Mouse (Mus musculus) adrenal gland, adult (tissue): ENCODE results near the gene Kif2a.

Experiments
- DNase-seq, 2 experiments: peaks; one replicate each; pipeline ENCODE4 v3.0.0; 2022 to 2023; ENCODE audit warnings: low spot score in 1 of 2; ENCODE audit not compliant: inconsistent age in 2 of 2

Gene Kif2a

DNA sequence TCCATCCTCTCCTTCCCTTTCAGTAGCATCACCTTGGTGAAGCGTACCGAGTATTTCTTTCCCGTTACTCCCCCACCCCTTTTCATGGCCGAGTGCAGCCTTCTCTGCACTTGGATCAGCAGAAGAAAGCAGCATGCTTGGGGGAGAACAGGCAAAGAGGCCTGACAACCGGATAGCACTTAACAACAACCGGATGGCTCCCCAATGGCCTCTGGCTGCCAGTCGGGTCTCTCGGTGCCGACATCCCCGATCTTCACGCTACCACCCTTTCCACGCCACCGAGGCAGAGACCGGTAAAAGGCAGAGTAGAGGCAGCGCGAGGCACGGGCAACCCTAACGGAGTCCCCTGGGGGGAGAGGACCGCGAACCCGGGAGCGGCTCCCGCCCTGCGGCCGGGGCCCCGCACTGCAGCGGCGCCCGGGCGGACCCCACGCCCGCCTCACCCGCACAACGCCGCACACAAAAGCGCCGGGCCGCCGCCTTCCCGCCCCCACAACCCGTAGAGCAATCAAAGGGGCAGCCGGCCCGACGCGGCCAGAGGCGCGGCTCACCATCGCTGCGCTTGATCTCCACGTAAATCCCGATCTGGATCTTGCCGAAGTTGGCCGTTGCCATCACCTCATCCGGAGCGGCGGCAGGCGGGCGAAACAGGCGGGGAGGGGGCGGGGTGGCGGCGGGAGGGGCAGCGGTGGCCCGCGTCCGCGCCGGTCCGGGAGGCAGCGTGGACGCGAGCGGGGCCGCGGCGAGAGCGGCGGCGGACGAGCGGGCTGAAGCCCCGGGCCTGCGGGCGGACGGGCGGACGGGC, at the start of gene Kif2a:
Gene Kif2a, minus strand, starts transcription at position 666 of the 805 bp plus-strand sequence.
- peak; percentile 68 to 86 for DNase-seq

DNA sequence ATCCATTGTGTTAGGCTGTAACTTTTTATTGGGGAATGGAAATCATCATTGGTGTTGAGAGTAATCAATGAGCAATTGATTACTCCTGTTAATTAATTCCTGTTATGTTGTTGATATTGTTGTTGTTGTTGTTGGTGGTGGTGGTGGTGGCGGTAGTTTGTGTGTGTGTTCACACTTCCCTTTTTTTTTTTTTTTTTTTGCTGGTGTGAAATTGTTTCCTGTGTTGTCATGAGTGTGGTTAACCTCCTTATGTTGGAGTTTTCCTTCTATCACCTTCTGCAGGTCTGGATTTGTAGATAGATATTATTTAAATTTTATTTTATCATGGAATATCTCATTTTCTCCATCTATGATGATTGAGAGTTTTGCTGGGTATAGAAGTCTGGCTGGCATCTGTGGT, 47.1 kb upstream of the Kif2a start:
- DNase-seq, result no peak

DNA sequence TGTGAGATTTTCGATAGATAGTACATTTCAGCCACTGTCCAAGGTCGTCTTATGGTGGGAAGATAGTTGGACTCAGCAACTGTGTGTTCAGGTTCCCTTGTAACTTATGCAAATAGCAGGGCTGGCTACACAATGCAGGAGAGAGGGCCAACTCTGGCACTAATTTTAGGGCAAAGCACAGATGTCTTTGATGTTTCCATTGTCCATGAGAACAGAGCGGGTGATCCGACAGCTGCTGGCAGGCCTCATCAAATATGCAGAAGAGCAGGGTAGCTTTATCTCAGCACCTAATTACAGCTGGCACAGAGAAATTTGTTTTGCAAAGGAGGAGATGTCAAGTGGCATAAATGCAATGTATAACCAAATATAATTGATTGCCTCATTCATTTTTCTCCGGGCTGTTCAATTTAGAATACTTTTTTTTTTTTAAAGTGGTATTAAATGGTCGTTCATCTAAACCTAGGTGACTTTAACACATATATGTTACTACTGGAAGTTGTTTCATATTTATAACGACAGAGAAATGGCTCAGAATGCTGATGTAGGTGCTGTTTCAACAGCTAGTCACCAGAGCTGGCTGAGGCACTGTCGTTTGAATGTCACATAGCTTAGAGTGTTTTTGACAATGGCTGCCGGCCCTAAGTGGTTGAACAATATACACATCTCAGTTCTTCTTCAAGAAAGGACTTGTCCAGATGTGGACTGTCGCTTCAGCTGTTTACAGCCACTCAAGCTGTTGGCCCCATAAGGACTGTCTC, 43.4 kb upstream of the Kif2a start:
- peak in 1 of 2 experiments; percentile 34 for DNase-seq

DNA sequence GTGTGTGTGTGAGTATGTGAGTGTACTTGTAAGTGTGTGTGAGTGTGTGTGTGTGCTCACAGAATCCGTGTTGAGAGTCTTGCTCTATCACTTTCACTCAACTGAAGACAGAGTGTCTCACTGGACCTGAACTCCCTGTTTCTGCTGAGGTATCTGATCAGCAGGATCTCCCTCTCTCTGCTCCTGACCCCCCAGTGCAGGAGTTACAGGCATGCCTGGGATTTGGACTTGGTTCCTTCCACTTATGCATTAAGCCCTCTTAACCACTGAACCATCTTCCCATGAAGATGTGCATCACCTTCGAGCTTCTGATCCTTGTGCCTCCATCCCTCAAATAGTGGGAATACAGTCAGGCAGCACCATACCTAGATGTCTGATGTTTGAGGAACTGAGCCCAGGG, 42.3 kb upstream of the Kif2a start:
- DNase-seq, result no peak

DNA sequence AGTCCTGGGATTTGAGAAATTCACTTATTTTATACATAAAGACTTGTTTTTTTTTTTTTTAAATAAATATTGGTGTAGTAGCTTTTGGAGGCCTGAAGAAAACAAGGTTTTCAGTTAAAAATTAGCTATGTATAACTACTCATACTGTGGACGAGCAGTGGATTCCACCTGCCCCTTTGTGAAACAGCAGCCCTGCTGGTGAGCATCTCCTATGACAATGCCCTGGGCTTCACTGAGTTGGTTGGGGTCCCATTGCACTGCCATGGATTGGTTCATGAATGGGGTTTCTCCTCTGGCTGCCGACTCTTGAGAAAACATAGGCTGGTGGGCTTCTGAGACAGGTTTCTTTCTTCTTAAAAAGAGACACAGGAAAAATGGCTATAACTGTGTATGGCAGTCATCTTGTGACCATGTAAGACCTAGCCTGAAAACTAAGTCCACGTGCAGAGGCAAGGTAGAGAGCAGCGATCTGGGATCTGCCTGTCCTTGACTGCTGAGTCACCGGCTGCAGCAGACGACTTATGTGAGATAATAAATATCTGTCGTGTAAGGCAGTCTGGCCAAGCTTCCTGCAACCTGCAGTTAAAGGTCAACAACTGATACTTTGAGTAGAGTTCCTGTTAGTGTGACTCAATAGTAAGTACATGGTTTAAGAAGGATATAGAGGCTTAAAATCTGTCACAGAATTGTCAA, 41.3 kb upstream of the Kif2a start:
- peak; percentile 85 to 87 for DNase-seq

DNA sequence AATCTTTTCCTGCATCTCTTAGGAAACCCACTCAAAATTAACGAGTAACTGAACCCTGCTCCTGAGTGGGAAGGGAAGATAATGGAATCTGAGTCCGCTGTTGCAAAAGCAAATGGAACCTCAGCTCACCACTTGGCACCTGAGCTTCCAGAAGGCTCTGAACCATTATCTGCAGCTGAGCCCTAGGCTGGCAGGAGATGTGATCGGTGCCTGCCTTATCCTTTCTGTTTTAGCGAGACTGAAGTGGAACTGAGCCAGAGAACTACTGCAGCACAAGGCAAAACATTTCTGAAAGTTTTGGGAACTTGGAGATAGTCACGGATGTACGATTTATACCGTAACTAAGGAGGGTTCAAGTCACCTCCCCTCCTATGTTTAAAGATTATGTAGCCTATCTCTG, 38.2 kb upstream of the Kif2a start:
- DNase-seq, result no peak

DNA sequence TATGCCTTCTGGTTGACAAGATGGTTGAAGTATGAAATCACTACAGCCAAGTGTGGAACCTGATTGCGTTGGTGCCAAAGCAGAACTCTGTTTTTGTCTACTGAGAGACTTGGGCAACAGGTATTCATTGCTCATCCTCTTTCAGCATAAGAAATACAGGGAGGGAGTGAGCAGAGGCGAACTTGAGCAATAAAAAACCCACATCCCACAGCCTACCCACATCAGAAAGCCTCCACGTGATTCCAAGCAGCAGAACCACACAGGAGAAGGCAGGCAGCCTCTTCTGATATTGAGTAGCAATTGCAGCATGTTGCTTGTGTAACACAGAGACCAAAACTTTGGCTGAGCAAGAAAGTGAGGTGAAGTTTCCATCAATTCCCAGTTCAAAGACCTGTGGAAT, 37.5 kb upstream of the Kif2a start:
- no peak for DNase-seq

DNA sequence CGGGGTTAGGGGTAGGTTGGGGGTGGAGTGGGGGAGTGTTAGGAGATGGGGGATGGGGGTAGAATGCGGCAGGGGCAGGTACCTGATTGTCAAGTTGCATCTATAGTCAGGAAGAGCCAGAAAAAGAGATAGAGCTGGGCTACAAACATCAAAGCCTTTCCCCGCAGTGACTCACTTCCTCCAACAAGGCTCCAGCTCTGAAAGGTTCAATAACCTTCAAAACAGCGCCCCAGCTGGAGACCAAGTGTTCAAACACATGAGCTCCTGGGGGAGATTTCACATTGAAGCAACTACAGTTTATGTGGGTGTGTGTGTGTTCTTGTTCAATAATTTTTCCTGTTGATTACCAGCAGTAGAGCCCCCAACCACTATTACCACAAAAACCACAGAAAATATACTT, 34.4 kb upstream of the Kif2a start:
- peak; percentile 66 to 83 for DNase-seq

DNA sequence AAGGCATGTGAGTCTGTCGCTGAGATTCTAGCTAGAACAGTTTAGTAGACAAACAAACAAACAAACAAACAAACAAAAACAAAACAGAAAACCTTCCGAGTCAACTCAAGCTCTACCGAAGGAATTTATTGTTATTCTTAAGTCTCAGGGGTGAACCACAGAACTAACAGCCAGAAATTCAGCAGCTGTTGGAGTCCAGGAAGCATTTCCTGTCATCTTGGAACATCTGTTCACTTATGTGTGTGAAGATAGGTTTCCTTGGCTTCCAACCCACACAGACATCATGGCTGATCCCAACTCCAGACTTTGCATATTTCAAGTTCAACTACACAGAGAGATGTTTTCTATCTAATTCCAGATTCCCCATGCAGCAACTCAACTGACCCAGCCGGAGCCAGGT, 32.6 kb upstream of the Kif2a start:
- no peak for DNase-seq

DNA sequence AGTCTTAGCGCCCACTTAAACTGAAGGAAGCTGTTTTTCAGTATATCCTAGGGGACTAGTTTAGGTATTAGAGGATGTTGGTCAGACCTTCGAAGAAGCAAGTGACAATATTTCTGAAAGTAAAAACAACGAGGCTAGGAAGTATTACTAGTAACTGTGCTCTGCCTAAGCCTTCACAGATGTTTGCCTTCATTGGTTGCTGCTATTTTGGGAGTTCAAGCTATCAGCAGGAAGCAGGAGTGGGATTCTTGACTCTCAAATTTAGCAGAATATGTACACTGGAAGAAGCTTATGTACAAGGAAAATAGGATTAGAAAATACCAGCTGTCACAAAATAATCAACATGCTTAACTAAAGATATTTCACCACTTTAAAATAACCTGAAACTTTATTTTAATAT, 29.4 kb upstream of the Kif2a start:
- DNase-seq, result no peak

DNA sequence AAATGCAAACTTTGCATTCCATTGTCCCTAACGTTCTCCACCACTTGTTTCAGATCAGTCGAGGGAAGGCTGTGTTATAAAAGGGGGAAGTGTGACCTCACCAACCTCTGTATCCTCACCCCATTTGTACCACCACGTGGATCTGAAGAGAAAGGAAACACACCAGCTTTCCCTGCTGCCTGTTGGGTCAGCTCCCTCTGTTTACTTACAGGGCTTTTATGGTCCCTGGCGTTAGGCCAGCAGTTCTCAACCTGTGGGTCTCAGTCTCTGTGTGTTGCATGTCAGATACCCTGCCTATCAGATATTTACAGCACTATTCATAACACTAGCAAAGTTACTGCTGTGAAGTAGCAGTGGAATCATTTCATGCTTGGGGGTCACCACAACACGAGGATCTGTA, 22.3 kb upstream of the Kif2a start:
- DNase-seq, result no peak

DNA sequence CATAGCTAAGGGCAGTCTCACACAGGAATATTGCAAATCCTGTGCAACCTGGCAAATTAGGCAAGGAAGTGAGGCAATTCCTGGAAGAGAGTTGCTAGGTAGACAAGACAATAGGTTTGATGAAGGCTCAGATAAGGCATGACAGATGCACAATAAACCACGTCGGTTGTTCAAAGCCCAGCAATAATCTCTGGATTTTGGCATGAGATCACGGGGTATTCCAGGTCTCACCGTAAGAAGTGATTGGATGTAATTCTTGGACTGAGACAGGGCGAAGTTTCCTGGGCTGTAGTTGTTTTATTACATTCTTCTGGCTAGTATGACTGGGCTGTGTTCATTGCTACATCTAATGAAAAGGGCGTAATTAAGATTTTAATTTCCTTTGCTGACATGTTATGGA, 20.6 kb upstream of the Kif2a start:
- DNase-seq, result no peak

DNA sequence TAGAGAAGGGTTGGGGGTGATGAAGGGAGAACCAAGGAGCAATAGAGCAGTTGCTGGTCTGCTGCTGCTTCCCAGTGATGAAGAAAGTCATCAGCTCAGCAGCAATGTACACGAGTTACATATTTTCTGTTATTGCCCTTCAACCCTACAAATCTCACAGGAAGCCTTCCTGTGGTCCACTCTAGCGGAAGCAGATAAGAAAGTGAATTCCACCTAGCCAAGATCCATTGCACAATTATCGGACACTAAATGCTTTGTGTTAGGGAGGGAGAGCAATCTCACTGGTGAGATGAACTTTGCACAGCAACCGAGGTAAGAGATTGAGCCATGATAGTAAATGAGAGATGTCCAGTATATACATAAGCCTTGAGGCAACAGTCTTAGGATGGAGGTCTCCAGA, 17.6 kb upstream of the Kif2a start:
- DNase-seq, result no peak

DNA sequence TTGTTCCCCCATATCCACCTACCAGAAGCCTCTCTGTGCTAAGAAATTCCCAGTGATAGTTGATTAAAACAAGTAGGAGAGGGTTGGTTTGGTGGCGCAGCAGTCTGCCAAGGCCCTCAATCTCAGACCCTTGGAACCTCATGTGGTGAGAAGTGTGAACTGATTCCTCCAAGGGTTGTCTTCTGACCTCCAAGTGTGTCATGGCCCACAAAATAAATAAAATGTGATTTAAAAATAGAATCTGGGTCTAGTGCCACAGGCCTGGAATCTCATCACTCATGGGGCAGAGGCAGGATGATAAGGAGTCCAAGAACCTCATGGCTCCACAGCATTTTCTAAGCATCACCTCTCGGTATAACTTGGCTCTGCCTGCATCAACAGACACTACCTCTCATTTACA, 16.4 kb upstream of the Kif2a start:
- no peak for DNase-seq

DNA sequence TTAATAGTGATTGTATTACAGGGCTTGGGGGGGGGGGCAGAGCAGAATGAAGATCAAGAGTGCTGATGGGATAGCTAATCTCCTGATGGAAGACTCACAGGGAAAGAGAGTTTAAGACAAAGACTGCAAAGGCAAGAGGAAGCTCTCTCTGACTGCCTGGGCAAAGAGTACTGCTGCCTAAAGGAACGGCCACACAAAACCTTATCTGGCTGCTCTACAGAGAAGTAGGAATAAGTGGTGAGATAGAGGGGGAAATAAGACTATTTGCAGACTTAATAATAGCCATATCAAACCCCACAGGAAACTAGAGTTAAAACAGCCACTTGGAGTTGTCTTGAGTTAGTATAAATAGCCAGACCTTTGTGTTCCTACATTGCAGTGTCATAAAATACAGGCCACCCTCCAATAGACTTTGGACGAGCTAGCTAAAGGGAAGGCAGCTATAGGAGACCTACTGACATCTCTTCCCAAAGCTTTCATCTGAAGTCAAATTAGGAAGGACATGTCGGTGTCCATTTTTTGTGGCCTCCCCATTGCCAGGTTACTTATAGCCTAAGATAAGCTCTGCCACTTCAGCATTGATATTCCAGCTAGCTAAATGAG, 13.7 kb upstream of the Kif2a start:
- no peak for DNase-seq

DNA sequence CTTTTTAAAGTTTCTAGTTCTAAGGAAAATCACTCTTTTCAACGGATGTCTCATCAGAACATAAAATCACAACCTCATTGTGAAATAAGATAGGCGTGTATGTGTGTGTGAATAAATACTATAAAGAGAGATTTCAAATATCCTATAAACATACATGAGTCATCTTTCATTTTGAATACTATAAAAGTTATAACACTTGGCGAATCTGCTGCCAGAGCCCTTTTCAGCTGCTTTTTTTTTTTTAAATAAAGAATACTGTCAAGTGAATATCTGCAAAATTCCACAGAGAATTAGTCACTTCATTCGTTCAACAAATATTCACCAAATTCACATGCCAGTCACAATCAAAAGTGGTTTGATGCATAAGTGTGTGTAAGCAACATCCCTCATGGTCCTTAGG, 13.2 kb upstream of the Kif2a start:
- DNase-seq, result no peak

DNA sequence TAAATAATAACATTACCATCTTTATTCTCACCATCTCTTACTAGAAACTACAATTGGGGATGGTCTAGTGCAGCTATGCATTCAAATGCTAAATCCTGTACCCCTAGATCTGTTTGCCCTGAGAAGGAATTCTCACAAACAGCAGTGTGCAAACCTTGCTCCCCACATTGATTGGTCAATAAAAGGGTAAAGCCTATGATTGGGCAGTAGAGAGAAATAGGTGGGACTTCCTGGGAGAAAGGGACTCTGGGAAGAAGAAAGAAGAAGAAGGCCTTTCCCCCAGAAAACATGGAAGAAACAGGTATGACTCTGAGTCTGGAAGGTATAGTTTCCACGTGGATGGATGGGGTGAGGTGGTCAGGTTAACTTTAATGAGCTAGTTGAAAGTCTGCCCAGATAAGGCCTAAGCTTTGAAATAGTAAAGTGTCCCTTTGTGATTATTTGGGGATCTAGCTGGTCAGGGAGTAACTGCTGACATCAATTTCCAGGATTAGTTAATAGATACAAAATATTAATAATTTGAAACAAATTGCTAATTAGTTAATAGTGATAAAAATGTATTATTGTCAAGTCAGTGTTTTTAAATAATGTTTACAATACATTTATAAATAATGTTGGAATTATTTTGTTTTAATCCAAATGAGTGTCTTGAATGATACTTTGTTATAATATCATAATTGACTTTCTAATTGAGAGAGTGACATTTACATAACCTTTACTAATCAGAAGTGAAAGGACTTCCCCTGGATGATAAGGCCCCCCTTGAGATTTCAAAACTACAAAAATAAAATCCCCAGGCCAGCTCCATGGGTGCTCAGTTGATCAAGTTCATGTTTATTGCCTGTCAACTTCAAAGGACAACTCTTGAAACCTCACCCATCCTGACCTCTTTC, 12.3 kb upstream of the Kif2a start:
- DNase-seq, result no peak

DNA sequence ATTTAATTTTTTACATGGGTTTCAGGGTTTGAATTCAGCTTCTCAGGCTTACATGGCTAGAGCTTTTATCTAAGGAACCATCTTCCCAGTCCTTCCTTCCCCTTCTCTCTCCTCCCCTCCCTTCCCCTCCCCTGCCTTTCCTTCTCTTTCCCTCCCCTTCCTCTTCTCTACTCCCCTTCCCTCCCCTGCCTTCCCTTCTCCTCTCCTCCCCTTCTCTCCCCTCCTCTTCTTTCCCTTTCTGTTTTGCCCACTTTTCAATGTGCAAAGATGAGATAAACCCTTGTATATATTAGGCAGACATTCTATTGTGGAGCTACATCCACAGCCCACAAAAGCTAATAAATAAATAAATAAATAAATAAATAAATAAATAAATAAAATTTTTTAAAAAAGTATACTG, 9.3 kb upstream of the Kif2a start:
- DNase-seq, result no peak

DNA sequence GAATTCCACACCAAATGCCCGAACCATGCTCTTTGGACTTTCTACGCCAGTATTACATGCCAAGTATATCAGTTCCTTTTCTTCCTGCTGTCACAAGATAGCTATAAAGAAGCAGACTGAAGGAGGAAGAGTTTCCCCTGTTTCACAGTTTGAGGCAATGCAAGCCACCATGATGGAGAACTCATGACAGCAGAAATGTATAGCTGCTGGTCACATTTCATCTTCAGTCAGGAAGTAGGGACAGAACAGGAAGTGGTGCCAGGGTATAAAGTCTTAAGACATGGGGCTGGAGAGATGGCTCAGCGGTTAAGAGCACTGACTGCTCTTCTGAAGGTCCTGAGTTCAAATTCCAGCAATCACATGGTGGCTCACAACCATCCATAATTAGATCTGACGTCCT, 5.3 kb upstream of the Kif2a start:
- no peak for DNase-seq

DNA sequence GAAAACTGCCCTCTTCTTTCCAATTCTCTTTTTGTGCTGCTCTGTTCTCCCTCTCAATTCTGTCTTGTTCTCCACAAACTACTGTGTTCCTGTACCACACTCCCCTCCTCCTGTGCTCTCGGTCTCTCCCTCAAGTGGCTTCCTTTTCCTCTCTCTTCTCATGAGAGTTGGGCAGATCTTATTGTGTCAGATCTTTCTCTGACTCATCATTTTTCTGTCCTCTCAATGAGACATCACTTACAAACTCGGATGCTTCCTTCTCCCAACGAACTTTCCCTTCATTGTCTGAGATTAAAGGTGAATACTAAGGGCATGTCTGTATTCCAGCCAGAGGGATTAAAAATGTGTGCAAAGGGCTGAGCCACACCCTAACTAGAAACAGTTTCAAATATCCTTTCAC, 3.7 kb upstream of the Kif2a start:
- DNase-seq, result no peak
